Mouse (Mus musculus) MEL-GATA-1-ER (cell line): ENCODE data around the gene Ears2.
A peak's percentile ranks its signal among the peaks of the same experiment; 100 is the strongest.
"Not testable (repeated sequence)": the region's sequence is repeated elsewhere in the genome, so short reads cannot be mapped to it uniquely, and the experiment has no call there.

ENCODE experiments used
- DNase-seq: peaks from one replicate; pipeline ENCODE4 v3.0.0-alpha.2; 2012; ENCODE audit warnings: low read depth; ENCODE audit errors: extremely low read depth

Ears2 gene

DNA sequence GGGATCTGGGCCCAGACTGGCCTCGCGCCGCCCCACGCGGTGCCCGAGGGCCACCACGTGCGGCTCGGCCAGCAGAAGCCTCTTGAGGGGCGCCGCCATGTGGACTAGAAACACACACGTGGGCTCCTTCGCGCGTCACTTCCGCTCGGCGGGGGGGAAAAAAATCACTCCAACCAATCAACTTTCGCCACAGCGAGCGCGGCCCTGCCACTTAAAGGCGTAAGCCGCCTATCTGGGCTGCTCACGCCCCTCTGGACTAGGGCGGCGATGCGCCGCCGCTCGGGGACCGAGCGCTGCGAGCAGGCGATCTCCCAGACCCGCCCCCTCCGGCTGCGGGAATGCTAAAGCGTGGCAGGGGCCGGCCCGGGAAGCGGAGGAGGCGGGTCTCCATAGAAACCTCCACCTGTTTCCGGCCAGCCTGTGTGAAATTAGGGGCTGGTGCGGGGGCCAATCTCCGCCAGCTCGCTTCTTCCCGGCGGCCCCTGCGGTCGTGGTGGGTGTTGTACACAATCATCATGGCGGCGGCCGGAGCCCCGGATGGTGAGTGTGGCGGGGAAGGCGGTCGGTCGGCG, at the start of gene Ears2, which contains the start of gene Ubfd1:
Gene Ears2, minus strand, starts transcription at position 319 of the 572 bp plus-strand sequence.
Gene Ubfd1, plus strand, starts transcription at position 231 of the 572 bp plus-strand sequence.
- DNase-seq, result peak; percentile 93

DNA sequence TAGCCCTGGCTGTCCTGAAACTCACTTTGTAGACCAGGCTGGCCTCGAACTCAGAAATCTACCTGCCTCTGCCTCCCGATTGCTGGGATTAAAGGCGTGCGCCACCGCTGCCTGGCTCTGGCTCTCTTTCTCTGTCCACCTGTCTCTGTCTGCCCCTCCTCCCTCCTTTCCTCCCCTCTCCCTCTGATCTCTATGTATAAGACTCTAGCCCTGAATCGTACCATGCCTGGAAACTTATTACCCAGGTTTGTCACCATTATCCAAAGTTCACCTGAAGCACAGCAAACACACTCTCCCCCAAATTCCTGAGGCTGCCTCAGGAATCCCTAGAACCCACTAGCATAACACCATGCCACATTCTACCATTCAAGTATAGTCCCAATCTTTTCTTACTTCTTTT, 41.1 kb upstream of the Ears2 start:
- no peak for DNase-seq

DNA sequence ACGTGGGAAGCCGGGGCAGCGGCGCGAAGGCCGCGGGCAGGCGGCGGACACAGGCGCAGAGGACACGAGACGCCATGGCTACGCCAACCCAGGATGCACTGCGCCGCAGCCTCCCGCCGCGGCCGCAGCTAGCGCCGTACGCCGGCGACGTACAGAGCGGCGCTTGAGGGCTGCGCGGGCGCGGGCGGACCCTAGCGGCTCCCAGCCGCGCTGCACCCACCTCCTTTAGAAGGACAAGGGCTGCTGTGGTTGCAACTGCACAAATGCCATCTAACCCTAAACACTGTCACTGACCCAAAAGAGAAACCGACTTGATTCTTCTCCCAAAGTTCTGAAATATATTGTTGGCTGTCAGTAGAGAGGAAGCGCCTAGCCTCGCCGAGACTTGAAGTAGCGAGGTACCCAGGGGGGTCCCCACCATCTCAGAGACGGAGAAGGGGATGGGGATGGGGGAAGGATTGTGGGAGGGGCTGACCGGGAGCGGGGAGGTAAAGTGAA, 34.7 kb upstream of the Ears2 start, which contains the start of gene Ndufab1:
Gene Ndufab1, minus strand, starts transcription at position 140 of the 498 bp plus-strand sequence.
- peak; percentile 82 for DNase-seq

DNA sequence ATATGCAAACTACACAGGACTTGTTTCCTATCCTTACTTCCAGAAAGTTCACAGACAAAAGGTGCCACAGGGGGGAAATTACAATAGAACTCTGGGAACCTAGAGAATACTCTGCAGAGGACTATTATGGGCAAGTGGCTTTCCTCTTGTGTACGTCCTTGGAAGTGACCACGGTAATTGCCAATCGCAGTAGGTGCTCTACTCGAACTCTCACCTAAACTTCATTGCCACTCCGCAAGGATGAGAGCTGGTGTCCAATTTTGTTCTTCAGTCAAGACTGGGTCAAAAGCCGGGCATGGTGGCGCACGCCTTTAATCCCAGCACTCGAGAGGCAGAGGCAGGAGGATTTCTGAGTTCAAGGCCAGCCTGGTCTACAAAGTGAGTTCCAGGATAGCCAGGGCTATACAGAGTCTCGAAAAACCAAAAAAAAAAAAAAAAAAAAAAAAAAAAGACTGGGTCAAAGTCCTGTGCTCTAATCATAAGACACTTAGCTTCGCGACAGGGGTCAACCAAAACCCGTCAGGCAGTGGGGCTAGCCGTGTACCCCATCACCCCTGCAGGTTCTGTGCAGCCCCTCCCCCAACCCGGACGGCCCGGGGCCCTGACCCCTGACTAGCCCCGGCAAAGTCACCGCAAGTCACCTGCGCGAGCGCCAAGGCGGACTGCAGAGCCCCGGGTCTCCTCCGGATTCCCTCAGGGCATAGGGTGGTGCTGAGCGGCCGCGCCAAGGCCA, 34.1 kb upstream of the Ears2 start:
- not testable (repeated sequence) for DNase-seq

DNA sequence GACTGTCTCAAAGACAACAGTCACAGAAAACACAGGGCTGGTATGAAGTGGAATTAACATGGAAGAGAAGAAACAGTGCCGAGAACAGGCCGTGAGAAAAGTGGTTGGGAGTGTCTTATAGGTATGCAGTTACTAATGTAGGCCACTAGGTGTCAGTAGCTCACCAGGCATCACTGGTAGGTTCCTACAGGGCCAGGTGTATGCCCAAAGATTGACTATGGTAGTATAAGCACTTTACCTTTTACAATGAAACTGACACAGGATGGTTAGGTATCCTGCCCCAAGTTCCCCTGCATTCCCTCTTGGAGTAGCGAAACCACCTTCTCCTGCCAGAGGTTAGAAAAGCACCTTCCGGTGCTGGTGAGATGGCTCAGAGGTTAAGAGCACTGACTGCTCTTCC, 32.2 kb upstream of the Ears2 start:
- peak; percentile 46 for DNase-seq

DNA sequence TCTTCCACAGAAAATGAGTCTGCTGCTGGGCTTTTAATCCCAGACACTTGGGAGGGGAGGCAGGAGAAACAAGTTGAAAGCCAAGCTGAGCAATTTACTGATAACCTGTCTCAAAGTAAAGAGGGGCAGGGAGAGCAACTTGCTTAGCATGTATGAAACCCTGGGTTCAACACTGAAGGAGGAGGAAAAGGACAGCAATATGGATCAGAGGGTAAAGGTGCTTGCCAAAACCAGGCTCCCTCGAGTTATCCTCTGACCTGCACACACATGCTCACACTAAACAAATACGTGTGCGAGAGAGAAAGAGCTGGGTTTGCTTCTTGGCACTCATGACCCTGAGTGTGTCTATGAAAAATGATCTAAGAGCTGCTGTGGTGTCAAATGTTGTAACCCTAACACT, 30.9 kb upstream of the Ears2 start:
- no peak for DNase-seq

DNA sequence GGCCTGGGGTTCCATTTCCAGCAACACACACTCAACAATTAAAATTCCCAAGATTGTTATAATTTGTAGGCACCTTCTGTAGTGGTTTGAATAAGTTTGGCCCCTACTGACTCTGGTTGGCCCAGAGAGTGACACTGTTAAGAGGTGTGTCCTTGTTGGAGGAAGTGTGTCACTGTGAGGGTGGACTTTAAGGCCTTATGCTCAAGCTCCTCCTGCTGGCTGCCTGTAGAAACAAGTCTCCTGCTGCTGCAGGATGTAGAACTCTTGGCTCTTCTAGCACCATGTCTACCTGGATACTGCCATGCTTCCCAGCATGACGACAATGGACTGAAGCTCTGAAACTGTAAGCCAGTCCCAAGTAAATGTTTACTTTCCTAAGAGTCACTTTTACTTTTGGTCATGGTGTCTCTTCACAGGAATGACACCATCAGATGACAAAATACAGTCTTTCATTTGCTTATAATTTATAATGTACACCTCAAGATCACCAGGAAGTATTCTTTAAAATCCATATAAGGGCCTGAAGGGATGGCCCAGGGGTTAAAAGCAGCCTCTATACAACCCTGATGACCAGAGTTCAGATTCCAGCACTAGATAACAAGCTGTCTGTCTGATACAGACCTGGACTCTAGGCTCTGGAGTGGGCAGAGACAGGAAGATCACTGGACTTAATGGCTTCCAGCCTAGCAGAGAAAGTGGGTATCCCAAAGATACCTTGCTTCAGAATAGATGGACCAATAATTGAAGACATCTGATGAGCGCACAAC, 27.7 kb upstream of the Ears2 start:
- DNase-seq, result peak; percentile 26

DNA sequence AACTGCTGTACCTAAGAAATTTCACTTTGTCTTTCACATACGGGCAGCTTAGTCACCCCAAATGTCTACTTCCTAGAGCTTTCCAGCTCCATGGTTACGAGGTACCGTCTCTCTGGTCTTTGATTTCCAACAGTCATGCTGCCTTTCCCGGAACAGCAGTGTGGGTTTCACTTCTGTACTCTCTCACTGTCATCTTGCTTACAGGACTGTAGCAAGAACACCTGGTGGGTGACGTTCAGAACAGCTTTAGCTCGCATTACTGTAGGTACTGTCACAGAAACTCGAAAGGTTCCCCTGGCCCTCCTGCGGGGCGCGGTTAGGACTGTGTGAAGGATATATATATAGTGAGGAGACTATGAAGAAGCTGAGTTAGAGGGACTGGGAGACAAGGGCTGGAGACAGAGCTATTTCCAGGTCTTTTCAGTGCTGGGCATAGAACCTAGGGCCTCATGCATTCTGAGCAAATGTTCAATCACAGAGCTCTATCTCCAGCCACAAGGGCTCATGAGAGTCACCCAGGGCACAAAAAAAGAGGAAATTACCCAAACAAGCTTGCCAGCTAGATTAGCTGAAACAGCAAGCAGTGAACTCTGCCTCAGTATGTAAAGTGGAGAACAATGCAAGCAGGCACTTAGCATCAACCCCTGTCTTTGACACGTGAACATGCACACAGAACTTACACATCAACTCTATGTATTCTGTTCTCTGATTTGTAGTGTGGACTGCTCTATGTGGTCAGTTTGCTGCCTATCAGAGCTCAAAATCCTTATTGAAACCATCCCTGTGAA, 20.3 kb upstream of the Ears2 start:
- DNase-seq, result no peak

DNA sequence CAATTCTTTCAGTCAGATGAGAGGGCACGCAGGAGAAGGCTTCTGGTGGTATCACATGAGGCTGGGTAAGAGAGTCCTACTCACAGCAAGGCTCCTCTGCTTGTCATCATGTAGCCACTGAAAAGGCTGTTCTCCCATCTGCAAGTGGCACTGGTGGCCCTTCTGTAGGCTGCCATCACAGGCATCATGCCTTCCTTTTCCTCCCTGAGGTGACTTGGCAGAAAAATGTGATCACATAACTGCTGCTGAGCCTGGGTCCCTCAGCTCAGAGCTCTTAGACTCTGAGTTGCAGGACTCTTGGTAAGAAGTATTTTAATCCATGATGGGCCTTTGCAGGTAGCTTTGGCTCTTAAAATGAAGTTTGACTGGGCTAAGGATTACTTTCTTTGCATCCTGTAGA, 14.0 kb upstream of the Ears2 start:
- DNase-seq, result no peak

DNA sequence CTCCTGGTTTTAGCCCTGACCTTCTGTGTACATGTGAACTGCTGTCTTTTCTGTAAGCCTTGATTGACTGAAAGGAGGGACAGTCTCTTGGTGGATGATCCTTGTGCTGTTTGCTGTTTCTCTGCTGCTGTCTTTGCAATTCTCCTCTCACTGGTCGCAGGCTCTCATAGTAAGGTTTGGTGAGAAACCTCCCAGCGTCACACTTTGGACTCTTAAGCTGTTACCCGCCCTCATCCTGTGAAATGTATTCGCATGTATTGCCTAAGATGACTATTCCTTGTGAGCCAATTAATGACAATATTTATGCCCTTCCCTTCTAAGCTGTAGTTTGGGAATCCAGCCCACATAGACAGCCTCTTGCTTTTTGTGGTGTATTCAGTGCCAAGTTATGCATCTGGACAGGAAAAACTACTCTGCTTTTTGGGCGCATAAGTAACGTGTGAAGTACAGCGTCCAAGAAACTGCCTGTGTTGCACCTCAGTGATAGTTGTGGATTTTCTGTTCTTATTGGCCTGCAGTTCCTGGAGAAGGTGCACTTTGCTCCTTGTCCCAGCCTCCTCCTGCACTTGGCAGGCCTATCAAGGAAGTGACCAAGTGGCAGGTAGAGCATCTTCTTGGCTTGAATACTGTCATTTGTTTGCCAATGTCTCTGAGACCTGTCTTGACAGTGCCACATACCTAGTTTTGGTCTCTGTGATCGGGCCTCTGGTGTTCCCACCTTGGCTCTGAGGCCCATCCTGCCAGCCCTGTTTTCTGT, 12.9 kb upstream of the Ears2 start:
- DNase-seq, result no peak

DNA sequence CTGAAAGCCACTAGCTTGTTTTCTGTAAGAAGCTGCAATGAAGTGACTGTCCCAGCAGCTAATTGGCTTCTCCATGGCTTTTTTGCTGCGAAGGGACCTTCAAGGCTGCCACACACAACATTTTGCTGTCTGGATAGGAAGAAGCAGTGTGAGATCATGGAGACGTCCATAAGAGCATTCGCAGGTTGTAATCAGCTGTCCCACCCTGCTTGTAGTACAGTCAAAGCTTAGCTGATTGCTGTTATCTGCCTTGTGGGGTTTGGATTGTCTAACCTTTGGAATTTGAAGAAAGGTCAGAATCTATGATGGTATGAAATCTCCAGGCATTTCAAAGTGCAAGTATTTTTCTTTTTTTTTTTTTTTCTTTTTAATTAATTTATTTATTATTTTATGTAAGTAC, 7.3 kb upstream of the Ears2 start:
- DNase-seq, result no peak

DNA sequence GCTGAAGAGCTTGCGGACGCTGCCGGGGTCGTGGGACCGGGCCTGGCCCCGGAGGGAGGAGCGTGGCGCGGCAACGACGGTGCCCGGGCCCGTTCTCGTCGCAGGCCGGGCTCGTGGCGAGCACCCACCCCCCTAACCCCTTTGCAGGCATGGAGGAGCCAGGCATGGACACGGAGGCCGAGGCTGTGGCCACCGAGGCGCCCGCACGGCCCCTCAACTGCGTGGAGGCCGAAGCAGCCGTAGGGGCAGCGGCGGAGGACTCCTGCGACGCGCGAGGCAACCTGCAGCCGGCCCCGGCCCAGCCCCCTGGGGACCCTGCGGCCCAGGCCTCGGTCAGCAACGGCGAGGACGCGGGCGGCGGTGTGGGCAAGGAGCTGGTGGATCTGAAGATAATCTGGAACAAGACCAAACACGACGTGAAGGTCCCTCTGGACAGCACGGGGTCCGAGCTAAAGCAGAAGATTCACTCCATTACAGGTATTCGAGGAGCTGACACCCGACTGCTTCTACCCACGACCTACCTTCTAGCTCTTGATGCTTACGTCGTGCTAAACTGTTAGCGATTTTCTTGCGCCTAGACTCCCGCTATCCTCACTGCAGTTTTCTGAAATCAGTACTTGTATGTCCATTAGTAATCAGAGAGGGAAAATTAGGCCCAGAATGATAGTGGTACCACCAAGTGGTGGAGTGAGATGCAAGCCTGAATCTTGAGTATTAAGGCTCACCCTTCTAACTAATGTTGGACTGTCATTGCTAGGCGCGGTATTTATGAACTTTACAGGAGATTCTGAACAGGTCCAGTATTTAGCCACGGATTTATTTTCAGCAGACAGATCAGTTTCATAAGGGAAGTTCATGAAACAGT, 686 bp upstream of the Ears2 start:
- DNase-seq, result no peak

DNA sequence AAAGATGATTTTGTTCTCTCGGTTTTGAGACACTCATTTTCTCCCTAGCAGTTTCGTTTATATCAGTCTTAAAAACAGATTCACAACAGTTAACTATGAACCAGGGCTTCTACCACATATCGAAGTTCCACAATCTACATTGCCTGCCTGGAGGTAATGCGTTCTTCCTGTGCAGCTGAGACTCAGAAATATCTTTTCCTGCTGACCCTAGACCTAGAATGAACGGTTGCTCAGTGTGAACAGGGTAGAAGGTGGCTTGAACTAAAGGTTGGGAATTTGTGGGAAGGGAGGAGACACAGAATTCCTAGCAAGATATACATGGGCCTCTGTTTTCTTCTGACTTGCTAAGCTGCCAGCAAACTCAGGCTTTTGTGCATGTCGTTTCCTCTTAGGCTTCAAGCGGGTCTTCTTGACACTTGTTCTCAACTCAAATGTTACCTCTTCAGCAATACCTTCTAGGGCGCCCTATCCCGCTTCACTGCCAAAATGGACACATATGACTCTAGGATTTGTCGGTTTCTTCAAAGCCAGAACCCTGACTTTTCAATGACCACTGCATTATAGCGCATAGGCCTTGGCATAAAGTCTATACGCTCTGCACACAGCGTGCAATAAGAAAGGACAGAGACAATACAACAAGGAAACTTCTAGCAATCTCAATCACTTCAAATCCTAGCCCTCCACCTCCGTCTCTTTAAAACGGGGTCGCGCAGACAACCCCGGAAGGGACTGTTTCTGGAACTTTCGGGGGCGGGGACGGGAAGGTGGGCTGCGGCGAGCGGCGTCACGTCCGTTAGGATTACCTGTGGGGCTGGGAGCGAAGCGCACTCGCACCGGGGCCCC, 740 bp downstream of the Ears2 start:
- peak; percentile 40 for DNase-seq

DNA sequence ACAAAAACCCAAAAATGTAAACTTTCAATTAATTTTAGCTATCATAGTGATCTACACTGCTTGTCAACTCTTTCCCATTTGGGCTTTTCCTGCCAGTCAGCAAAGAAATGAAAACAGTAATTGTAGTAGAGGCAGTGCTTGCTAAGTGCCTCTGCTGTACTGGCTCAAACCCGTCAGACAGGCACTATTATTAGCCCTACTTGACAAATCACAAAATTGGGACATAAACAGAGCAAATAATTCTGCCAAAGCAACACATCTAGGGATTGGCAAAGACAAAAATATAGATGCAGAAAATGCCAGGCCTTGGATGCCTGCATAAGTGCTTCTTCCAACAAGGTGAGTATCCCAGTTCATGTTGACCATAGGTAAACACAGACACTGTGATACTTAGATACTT, 1.4 kb downstream of the Ears2 start:
- DNase-seq, result no peak

DNA sequence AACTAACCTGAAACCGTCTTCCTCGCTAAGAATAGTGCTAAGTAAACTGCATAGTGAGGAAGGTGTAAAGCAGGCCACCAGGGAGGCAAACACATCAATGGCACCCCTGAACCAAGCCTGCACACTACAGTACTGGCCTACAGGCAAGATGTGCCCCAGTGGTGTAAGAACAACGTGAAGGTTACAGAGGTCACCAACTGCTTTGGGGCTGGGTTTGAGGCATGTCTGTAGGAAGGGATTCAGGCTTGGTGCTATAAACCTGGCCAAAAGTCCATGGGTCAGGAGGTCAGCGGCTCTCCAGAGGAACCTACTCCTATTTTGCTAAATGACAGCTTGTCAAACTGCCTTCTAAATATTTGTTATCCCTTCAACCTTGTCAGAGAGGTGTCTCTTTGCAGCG, 10.4 kb downstream of the Ears2 start:
- DNase-seq, result no peak

DNA sequence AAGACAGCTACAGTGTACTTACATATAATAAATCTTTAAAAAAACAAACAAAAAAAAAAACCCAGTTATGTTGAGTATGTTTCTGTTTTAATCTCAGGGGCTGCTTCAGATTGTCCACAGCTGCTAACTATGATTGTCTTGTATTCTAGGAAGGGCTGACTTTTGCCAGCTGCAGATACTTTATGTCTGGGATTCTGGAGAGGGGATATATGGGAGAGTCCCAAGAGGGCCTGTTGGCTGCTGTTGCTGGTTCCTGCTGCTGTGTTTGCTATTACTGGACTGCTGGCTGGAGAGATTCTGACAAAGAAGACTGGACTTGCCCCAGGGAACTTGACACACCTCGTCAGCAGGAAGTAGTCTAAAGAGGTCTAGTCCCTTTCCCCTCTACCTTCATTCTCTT, 16.2 kb downstream of the Ears2 start:
- no peak for DNase-seq

DNA sequence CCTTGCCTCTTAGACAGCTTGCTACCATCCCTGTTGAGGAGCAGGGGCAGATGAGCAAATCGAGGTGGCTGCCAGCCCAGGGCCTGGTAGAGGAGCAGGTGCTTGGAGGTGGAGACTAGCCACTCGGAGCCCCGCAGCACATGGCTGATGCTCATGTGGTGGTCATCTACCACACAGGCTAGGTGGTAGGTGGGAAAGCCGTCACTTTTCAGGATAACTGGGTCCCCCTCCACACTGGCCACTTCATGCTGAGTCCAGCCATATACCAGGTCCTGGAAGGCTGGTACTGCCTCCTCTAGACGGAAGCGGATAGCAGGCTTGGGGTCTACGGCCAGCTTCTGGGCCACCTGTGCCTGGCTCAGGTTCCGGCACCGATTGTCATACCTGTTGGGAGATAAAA, 18.9 kb downstream of the Ears2 start:
- no peak for DNase-seq

DNA sequence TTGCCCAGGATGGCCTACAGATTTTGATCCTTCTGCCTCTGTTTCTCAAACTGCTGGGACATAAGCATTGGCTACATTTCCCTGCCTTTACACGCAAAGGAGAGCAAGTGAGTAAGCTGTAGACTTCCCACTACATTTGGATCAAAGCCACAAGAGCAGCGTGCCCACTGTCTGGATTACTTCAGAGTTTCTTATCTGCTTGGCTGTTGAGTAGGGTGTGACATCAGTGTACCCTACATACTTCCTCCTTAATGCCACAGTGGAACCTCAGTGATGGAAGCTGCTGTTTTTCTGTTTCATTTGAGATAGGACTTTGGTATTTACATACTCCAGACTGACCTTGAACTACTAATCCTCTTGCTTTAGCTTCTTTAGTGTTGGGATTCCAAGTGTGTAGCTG, 20.2 kb downstream of the Ears2 start:
- peak; percentile 88 for DNase-seq

DNA sequence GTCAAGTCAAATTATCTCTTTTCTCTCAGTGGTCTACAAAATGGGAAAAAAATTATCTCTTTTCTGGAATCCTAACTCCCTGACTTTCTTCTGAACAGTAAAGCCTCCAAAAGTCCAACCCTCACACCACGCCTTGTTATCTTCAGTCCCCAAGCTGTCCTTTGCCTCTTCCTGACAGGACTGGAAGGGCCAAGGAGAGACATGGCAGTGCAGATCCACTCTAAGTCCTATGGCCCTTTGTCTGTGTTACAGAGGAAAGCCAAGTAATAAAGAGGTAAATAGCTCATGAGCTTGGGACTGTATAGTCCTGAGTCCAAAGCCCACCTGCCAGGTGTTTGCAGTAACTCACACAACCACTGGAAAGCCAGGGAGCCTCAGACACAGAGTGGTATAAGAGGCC, 21.4 kb downstream of the Ears2 start:
- DNase-seq, result no peak
